Mouse (Mus musculus) MEL (cell line): ENCODE results near the gene Syne2. TPM values are rescaled to one million over a fixed set of nuclear protein-coding genes. Genes with fewer than 3 reads are reported as not detected.
A peak's percentile ranks its signal among the peaks of the same experiment; 100 is the strongest.

Experiments used
- DNase-seq: peaks from one replicate; pipeline ENCODE4 v3.0.0; 2011; ENCODE audit warnings: low read depth, low spot score
- H3K27ac ChIP-seq: 2 replicates; pipeline ENCODE4 v1.5.1; 2012; ENCODE audit warnings: low read depth, mild to moderate bottlenecking, control low read depth, low read length, moderate library complexity; ENCODE audit not compliant: control insufficient read depth
- H3K27me3 ChIP-seq, 2 experiments: fragments of 150-350 bp in 1 of 2; sonication (generic) in 1 of 2; 2 replicates each; pipeline ENCODE4 v1.6.1; 2012; ENCODE audit warnings: low read length in 2 of 2, mild to moderate bottlenecking in 2 of 2, improper control_type of control experiment in 1 of 2, moderate library complexity in 1 of 2; ENCODE audit not compliant: insufficient read depth in 2 of 2, control insufficient read depth in 1 of 2
- H3K36me3 ChIP-seq, 2 experiments: 2 replicates each; pipeline ENCODE4 v1.6.1; 2012 to 2014; ENCODE audit warnings: low read length in 2 of 2, improper control_type of control experiment in 1 of 2, inconsistent platforms in 1 of 2, mild to moderate bottlenecking in 1 of 2; ENCODE audit not compliant: insufficient read depth in 2 of 2, control insufficient read depth in 1 of 2
- H3K4me1 ChIP-seq, 2 experiments: fragments of 150-350 bp in 1 of 2; sonication (generic) in 1 of 2; 2 replicates each; pipeline ENCODE4 v1.6.1; 2012; ENCODE audit warnings: low read length in 2 of 2, improper control_type of control experiment in 1 of 2, mild to moderate bottlenecking in 1 of 2; ENCODE audit not compliant: insufficient read depth in 2 of 2, control insufficient read depth in 1 of 2
- H3K4me3 ChIP-seq, 2 experiments: fragments of 150-350 bp in 1 of 2; sonication (generic) in 1 of 2; 2 replicates each; pipeline ENCODE4 v1.5.1; 2012; ENCODE audit warnings: low read depth in 2 of 2, low read length in 2 of 2, mild to moderate bottlenecking in 2 of 2, moderate library complexity in 2 of 2, control low read depth in 1 of 2, improper control_type of control experiment in 1 of 2; ENCODE audit not compliant: control insufficient read depth in 1 of 2, insufficient read depth in 1 of 2
- H3K79me2 ChIP-seq: 2 replicates; pipeline ENCODE4 v1.6.1; 2012; ENCODE audit warnings: mild to moderate bottlenecking, low read length, moderate library complexity; ENCODE audit not compliant: control insufficient read depth, poor library complexity, insufficient read depth
- H3K9ac ChIP-seq: 2 replicates; pipeline ENCODE4 v1.6.1; 2012; ENCODE audit warnings: low read depth, mild to moderate bottlenecking, control low read depth, low read length, moderate library complexity; ENCODE audit not compliant: control insufficient read depth, poor library complexity, severe bottlenecking
- H3K9me3 ChIP-seq: fragments of 150-350 bp; sonication (generic); replicated peaks from 2 replicates; pipeline ENCODE4 v1.6.1; 2012; ENCODE audit warnings: mild to moderate bottlenecking, low read length, improper control_type of control experiment, moderate library complexity; ENCODE audit not compliant: insufficient read depth
- BHLHE40 ChIP-seq: IDR thresholded peaks from 2 replicates; pipeline ENCODE4 v1.6.1; 2012; ENCODE audit warnings: low read depth, mild to moderate bottlenecking, inconsistent platforms, low read length, improper control_type of control experiment, borderline replicate concordance
- E2F4 ChIP-seq: IDR thresholded peaks from 2 replicates; pipeline ENCODE4 v1.6.1; 2011; ENCODE audit warnings: low read depth, low read length, improper control_type of control experiment, borderline replicate concordance
- ELF1 ChIP-seq: IDR thresholded peaks from 2 replicates; pipeline ENCODE4 v1.6.1; 2014; ENCODE audit warnings: low read depth, mild to moderate bottlenecking, inconsistent platforms, low read length, improper control_type of control experiment, moderate library complexity
- ETS1 ChIP-seq: IDR thresholded peaks from 2 replicates; pipeline ENCODE4 v1.6.1; 2012; ENCODE audit warnings: low read depth, mild to moderate bottlenecking, inconsistent platforms, low read length, improper control_type of control experiment, moderate library complexity
- GABPA ChIP-seq: IDR thresholded peaks from 2 replicates; pipeline ENCODE4 v1.6.1; 2012; ENCODE audit warnings: low read depth, mild to moderate bottlenecking, inconsistent platforms, low read length, improper control_type of control experiment, moderate library complexity
- GATA1 ChIP-seq: IDR thresholded peaks from 2 replicates; pipeline ENCODE4 v1.6.1; 2011; ENCODE audit warnings: low read depth, low read length, improper control_type of control experiment
- MAZ ChIP-seq: IDR thresholded peaks from 2 replicates; pipeline ENCODE4 v1.6.1; 2012; ENCODE audit warnings: low read depth, mild to moderate bottlenecking, inconsistent platforms, low read length, improper control_type of control experiment
- MEF2A ChIP-seq: IDR thresholded peaks from 2 replicates; pipeline ENCODE4 v1.6.1; 2014; ENCODE audit warnings: low read depth, mild to moderate bottlenecking, inconsistent platforms, low read length, improper control_type of control experiment; ENCODE audit not compliant: poor library complexity, insufficient replicate concordance, severe bottlenecking; ENCODE audit errors: extremely low read depth
- MYB ChIP-seq: IDR thresholded peaks from 2 replicates; pipeline ENCODE4 v1.6.1; 2011; ENCODE audit warnings: mild to moderate bottlenecking, low read depth, low read length, improper control_type of control experiment
- MYC ChIP-seq: IDR thresholded peaks from 2 replicates; pipeline ENCODE4 v1.6.1; 2011; ENCODE audit warnings: low read depth, mild to moderate bottlenecking, low read length, improper control_type of control experiment, moderate library complexity
- NELFE ChIP-seq: IDR thresholded peaks from 2 replicates; pipeline ENCODE4 v1.6.1; 2011; ENCODE audit warnings: low read depth, low read length, improper control_type of control experiment
- NRF1 ChIP-seq: IDR thresholded peaks from 2 replicates; pipeline ENCODE4 v1.6.1; 2014; ENCODE audit warnings: low read depth, mild to moderate bottlenecking, inconsistent platforms, low read length, improper control_type of control experiment, moderate library complexity; ENCODE audit not compliant: poor library complexity, insufficient read depth, severe bottlenecking
- POLR2A ChIP-seq, 2 experiments: IDR thresholded peaks; 2 replicates each; pipeline ENCODE4 v1.6.1; 2011 to 2012; ENCODE audit warnings: low read length in 2 of 2, mild to moderate bottlenecking in 2 of 2, control low read depth in 1 of 2, improper control_type of control experiment in 1 of 2, low read depth in 1 of 2, moderate library complexity in 1 of 2; ENCODE audit not compliant: control insufficient read depth in 1 of 2, insufficient read depth in 1 of 2, poor library complexity in 1 of 2
- POLR2AphosphoS2 ChIP-seq: IDR thresholded peaks from 2 replicates; pipeline ENCODE4 v1.6.1; 2011; ENCODE audit warnings: low read length, improper control_type of control experiment
- POLR2AphosphoS5 ChIP-seq: IDR thresholded peaks from 2 replicates; pipeline ENCODE4 v1.6.1; 2012; ENCODE audit warnings: low read depth, borderline replicate concordance, mild to moderate bottlenecking, inconsistent platforms, low read length, moderate library complexity, mixed read lengths
- TAL1 ChIP-seq: IDR thresholded peaks from 2 replicates; pipeline ENCODE4 v1.6.1; 2012; ENCODE audit warnings: mild to moderate bottlenecking, inconsistent platforms, low read length, moderate library complexity, mixed read lengths
- UBTF ChIP-seq: IDR thresholded peaks from 2 replicates; pipeline ENCODE4 v1.6.1; 2012; ENCODE audit warnings: low read depth, mild to moderate bottlenecking, inconsistent platforms, low read length, improper control_type of control experiment, moderate library complexity, borderline replicate concordance; ENCODE audit not compliant: insufficient read depth
- ZC3H11A ChIP-seq: IDR thresholded peaks from 2 replicates; pipeline ENCODE4 v1.6.1; 2012; ENCODE audit warnings: low read depth, mild to moderate bottlenecking, inconsistent platforms, low read length, improper control_type of control experiment
- ZKSCAN1 ChIP-seq: IDR thresholded peaks from 2 replicates; pipeline ENCODE4 v1.6.1; 2012; ENCODE audit warnings: low read depth, mild to moderate bottlenecking, inconsistent platforms, low read length, improper control_type of control experiment, moderate library complexity
- ZMIZ1 ChIP-seq: IDR thresholded peaks from 2 replicates; pipeline ENCODE4 v1.6.1; 2012; ENCODE audit warnings: low read depth, mild to moderate bottlenecking, inconsistent platforms, low read length, improper control_type of control experiment, moderate library complexity
- ZNF384 ChIP-seq: IDR thresholded peaks from 2 replicates; pipeline ENCODE4 v1.6.1; 2012; ENCODE audit warnings: low read depth, mild to moderate bottlenecking, inconsistent platforms, low read length, improper control_type of control experiment
- polyA plus RNA-seq, 2 experiments: library from polyadenylated mRNA; stranded (reverse) in 1 of 2; unstranded in 1 of 2; fragments of >175 nt in 1 of 2; fragments of >200 nt in 1 of 2; gene quantifications; 2 replicates each; pipeline versions ENCODE4 v1.2.1 to v1.2.4; 2012; ENCODE audit warnings: low replicate concordance in 2 of 2, low read depth in 1 of 2; ENCODE audit not compliant: insufficient read length in 2 of 2, insufficient read depth in 1 of 2, missing spikeins in 1 of 2
- total RNA-seq: library from RNA; depleted of rRNA; stranded (reverse); fragments of 300-350 nt; gene quantifications from 2 replicates; pipeline ENCODE4 v1.2.3, GENCODE M21; 2012

Gene Syne2
- total and polyA plus RNA-seq, 3 experiments, result 0.06 to 0.15 TPM; not detected in 1

GRCm38 (mm10) chr12:76042301-76042700, 224.4 kb downstream of the Syne2 start:
- TF ChIP-seq ZMIZ1 (no peak), MYC (no peak), GABPA (no peak)
- TF ChIP-seq, all 39 proteins: peak for 0
- no peaks in the 10 kb centered on the region for H3K9me3 ChIP-seq
- H3K4me1 ChIP-seq, result no peaks in the 10 kb centered on the region
- no peak overlapping the region for H3K4me3 ChIP-seq
- DNase-seq, result no peak
- H3K9ac ChIP-seq, result no peak overlapping the region
- no peak overlapping the region for H3K27ac ChIP-seq
- no peaks in the 10 kb centered on the region for H3K79me2 ChIP-seq
- no peaks in the 10 kb centered on the region for H3K36me3 ChIP-seq
- peaks cover 0 to 1% of the 10 kb centered on the region in 2 experiments; a peak in 3 of 4 replicates for H3K27me3 ChIP-seq

DNA sequence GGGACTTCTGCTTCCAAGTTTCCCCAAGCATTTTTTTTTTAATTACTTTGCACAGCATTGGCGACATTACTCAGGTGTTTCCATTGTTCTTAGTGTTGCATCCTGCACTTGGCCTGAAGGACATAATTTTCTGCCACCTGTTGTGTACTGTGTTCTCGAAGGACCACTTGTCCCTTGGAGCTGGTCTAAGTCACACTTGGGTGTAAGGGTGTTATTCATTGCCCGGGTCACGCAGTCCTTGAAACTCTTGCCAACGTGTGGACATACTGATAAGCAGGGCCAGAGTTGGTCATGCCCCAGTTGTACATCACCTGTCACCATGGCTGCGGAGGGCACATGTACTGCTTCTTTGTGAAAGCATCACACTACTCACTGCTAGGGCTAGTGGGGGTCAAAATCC, 228.6 kb downstream of the Syne2 start:
- no peak for DNase-seq

GRCm38 (mm10) chr12:76047921-76048320, 230.0 kb downstream of the Syne2 start:
- H3K4me3 ChIP-seq, result no peak overlapping the region
- TF ChIP-seq GABPA (no peak), GATA1 (0 out of 2 replicates have a peak, but pooled peaks have one; percentile 42)

More for the DNA sequence above, 228.6 kb downstream of the Syne2 start:
- Histone ChIP-seq H3K4me3 (no peak overlapping the region), H3K79me2 (no peaks in the 10 kb centered on the region), H3K9me3 (no peaks in the 10 kb centered on the region), H3K27ac (no peak overlapping the region), H3K36me3 (peaks cover 0 to 17% of the 10 kb centered on the region in 2 experiments; a peak in 2 of 4 replicates), H3K9ac (no peak overlapping the region), H3K27me3 (no peaks in the 10 kb centered on the region; a peak in 1 of 4 replicates), H3K4me1 (peaks cover 6 to 20% of the 10 kb centered on the region in 2 experiments)
- no peak for TF ChIP-seq MYB
- no peak for TF ChIP-seq E2F4
- TF ChIP-seq POLR2A (IDR thresholded peaks at IDR 0.05; ENCODE audit: control insufficient read depth in 1 of 2, insufficient read depth in 1 of 2, low read depth in 1 of 2, low read length in 2 of 2, poor library complexity in 1 of 2), result no peak
- no peak for TF ChIP-seq NELFE
- no peak for TF ChIP-seq NRF1
- no peak for TF ChIP-seq GATA1
- TF ChIP-seq MAZ, result no peak
- TF ChIP-seq ETS1, result no peak
- no peak for TF ChIP-seq UBTF
- TF ChIP-seq POLR2AphosphoS2, result no peak
- no peak for TF ChIP-seq MEF2A
- no peak for TF ChIP-seq ZC3H11A
- no peak for TF ChIP-seq ZKSCAN1
- no peak for TF ChIP-seq ZNF384
- no peak for TF ChIP-seq POLR2AphosphoS5
- TF ChIP-seq BHLHE40, result no peak
- TF ChIP-seq TAL1, result no peak
- TF ChIP-seq ELF1, result no peak

More at GRCm38 (mm10) chr12:76047921-76048320, 230.0 kb downstream of the Syne2 start:
- H3K9me3 ChIP-seq, result no peaks in the 10 kb centered on the region
- H3K36me3 ChIP-seq, result peaks cover 0 to 17% of the 10 kb centered on the region in 2 experiments; a peak in 2 of 4 replicates
- no peak overlapping the region for H3K9ac ChIP-seq
- no peaks in the 10 kb centered on the region; a peak in 1 of 4 replicates for H3K27me3 ChIP-seq
- peaks cover 6 to 20% of the 10 kb centered on the region in 2 experiments for H3K4me1 ChIP-seq
- peak; percentile 23 for DNase-seq
- H3K27ac ChIP-seq, result no peak overlapping the region
- H3K79me2 ChIP-seq, result no peaks in the 10 kb centered on the region
